Comparison of ENCODE assay signal across 8 mouse cellular contexts in the genomic region with DNA sequence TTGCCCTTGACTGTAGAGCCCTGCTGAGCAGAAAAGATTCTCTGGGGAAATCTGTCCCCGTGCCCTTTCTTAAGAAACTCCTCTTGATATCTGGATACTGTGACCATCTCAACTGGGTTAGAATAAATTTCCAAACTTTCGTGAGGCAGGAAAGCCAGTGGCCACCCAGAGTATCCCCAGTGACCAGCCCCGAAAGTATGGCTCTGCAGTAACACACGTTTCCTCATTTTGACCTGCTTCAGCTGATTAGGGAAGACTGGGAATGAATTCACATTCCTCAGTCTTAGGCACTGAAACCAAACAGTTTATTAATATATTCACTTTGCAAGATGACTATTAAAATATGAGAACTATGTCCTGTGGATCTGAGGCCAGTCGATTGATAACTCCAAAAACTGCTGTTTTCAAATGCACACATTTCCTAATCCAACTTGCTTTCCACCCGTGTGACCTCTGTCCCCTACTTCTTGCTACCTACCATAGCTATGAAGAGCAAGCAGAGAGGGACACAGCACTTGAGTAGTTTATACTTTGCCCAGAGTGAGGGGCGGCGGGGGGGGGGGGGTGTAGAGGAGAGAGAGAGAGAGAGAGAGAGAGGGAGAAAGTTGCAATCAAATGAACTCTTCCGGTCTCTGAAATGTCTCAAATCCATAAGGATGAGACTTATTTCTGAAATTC. TPM values are rescaled to one million over a fixed set of nuclear protein-coding genes. Genes with fewer than 3 reads are reported as not detected.
DNase-seq lines count a peak whose midpoint lies in the region; ATAC-seq and TF ChIP-seq lines count a peak whose summit lies in the region.

No protein-coding gene starts in this region.

- H3K9me3 ChIP-seq in heart, postnatal 0 days (replicated peaks; ENCODE audit: control insufficient read depth, low read length): no peaks in the 10 kb centered on the region
- H3K9me3 ChIP-seq in liver, postnatal 0 days (ENCODE audit: low read length): no peaks in the 10 kb centered on the region
- H3K9me3 ChIP-seq in stomach, embryonic 14.5 days (ENCODE audit: control insufficient read depth, low read depth, low read length): no peaks in the 10 kb centered on the region

- peaks cover 2% of the 10 kb centered on the region; the same call in 1 of the 2 replicates for H3K4me1 ChIP-seq in heart, postnatal 0 days (ENCODE audit: control insufficient read depth, insufficient read depth)
- no peaks in the 10 kb centered on the region; the same call in none of the 2 replicates for H3K4me1 ChIP-seq in liver, postnatal 0 days (ENCODE audit: insufficient read depth)
- peaks cover 5% of the 10 kb centered on the region; the same call in 1 of the 2 replicates for H3K4me1 ChIP-seq in stomach, embryonic 14.5 days (ENCODE audit: control insufficient read depth, insufficient read depth, low read length)

- H3K9ac ChIP-seq in heart, postnatal 0 days (replicated peaks; ENCODE audit: low read depth, low read length): peak overlapping the region; percentile 62
- peak overlapping the region; percentile 73; the same call in 1 of the 2 replicates for H3K9ac ChIP-seq in liver, postnatal 0 days (replicated peaks)
- H3K9ac ChIP-seq in stomach, embryonic 14.5 days (replicated peaks; ENCODE audit: low read depth, low read length): peak overlapping the region; percentile 69; the same call in 1 of the 2 replicates

- peaks cover 11% of the 10 kb centered on the region; the same call in 1 of the 2 replicates for H3K27me3 ChIP-seq in heart, postnatal 0 days (ENCODE audit: control insufficient read depth, insufficient read depth, low read length)
- H3K27me3 ChIP-seq in liver, postnatal 0 days (ENCODE audit: insufficient read depth, low read length): peaks cover 10% of the 10 kb centered on the region; the same call in 1 of the 2 replicates
- no peaks in the 10 kb centered on the region for H3K27me3 ChIP-seq in stomach, embryonic 14.5 days (ENCODE audit: control insufficient read depth, insufficient read depth, low read length)

- ATAC-seq in CD4-positive, CD25-positive, alpha-beta regulatory T cell, adult 4 months: peak; percentile 20
- no peak for ATAC-seq in heart, postnatal 0 days (ENCODE audit: insufficient read depth, low read depth)
- peak; percentile 28; the same call in 1 of the 2 replicates for ATAC-seq in liver, postnatal 0 days
- ATAC-seq in stomach, embryonic 14.5 days (ENCODE audit: insufficient number of reproducible peaks, insufficient read depth, low FRiP score, low read depth): no peak

- peak overlapping the region; percentile 99 for H3K4me2 ChIP-seq in heart, postnatal 0 days (ENCODE audit: low read depth, low read length)
- H3K4me2 ChIP-seq in liver, postnatal 0 days (ENCODE audit: low read depth, low read length): peak overlapping the region; percentile 91
- peak overlapping the region; percentile 96 for H3K4me2 ChIP-seq in stomach, embryonic 14.5 days (replicated peaks; ENCODE audit: low read depth, low read length)

- H3K27ac ChIP-seq in heart, postnatal 0 days (ENCODE audit: low read depth): peak overlapping the region; percentile 55
- peak overlapping the region; percentile 90 for H3K27ac ChIP-seq in liver, postnatal 0 days (ENCODE audit: low read depth)
- H3K27ac ChIP-seq in stomach, embryonic 14.5 days (ENCODE audit: low read length): peak overlapping the region; percentile 77; the same call in 1 of the 2 replicates

- no peak for TF ChIP-seq CTCF in heart, postnatal 0 days (IDR thresholded peaks at IDR 0.05; ENCODE audit: low read depth)
- no peak for TF ChIP-seq CTCF in liver, postnatal 0 days (IDR thresholded peaks at IDR 0.05; ENCODE audit: low read depth)

- no peak for TF ChIP-seq EP300 in heart, postnatal 0 days (IDR thresholded peaks at IDR 0.05; ENCODE audit: low read depth)
- no peak for TF ChIP-seq EP300 in liver, postnatal 0 days (IDR thresholded peaks at IDR 0.05; ENCODE audit: low read depth)

- no peaks in the 10 kb centered on the region for H3K36me3 ChIP-seq in heart, postnatal 0 days (replicated peaks; ENCODE audit: control insufficient read depth, insufficient read depth, low read length)
- H3K36me3 ChIP-seq in liver, postnatal 0 days (replicated peaks; ENCODE audit: insufficient read depth, low read length): no peaks in the 10 kb centered on the region
- no peaks in the 10 kb centered on the region for H3K36me3 ChIP-seq in stomach, embryonic 14.5 days (ENCODE audit: control insufficient read depth, insufficient read depth, low read length)

- H3K4me3 ChIP-seq in heart, postnatal 0 days (ENCODE audit: low read depth, low read length): peak overlapping the region; percentile 87
- peak overlapping the region; percentile 76 for H3K4me3 ChIP-seq in liver, postnatal 0 days (ENCODE audit: low read depth, low read length)
- peak overlapping the region; percentile 77 for H3K4me3 ChIP-seq in stomach, embryonic 14.5 days (ENCODE audit: low read depth, low read length)

- WGBS in heart, postnatal 0 days: 28% methylated on average over 8 of the region's 9 CpGs
- 22% methylated on average over 8 of the region's 9 CpGs for WGBS in liver, postnatal 0 days (ENCODE audit: insufficient replicate concordance)
- 14% methylated on average over 7 of the region's 9 CpGs for WGBS in stomach, embryonic 14.5 days

- DNase-seq in Muller cell, postnatal 12 days (ENCODE audit: inconsistent ontology term): peak; percentile 51
- DNase-seq in heart, postnatal 0 days (ENCODE audit: low spot score): no peak
- DNase-seq in liver, postnatal 0 days: no peak
- DNase-seq in frontal cortex, postnatal 25 days (ENCODE audit: low spot score in 2 of 2): no peak
- DNase-seq in spleen, postnatal 36 days (ENCODE audit: low spot score in 2 of 2): no peak
- DNase-seq in layer of hippocampus, adult 11-12 months (ENCODE audit: low spot score): no peak

RNA-seq across cellular contexts. Expression of gene Sox5, which starts 1.0 kb away (rescaled TPM):
- polyA plus RNA-seq in CD4-positive, CD25-positive, alpha-beta regulatory T cell, adult 4 months (2017; shearing (Covaris generic)): under 1 TPM; 0.07 to 0.08 TPM
- 1.6 and 2.1 TPM in 2 replicates for total RNA-seq in heart, postnatal 0 days (2014; rRNA removed; ENCODE audit: low replicate concordance)
- polyA plus RNA-seq in heart, postnatal 0 days (2015; fragmentation: Nextera tagmentation; extraction: Ambion mirVana): 3.2 and 3.7 TPM in 2 replicates
- polyA plus RNA-seq in liver, postnatal 0 days (2015; fragmentation: Nextera tagmentation; extraction: Ambion mirVana): 5.0 and 7.5 TPM in 2 replicates
- 30.3 and 33.8 TPM in 2 replicates for polyA plus RNA-seq in stomach, embryonic 14.5 days (2014; fragmentation: Nextera tagmentation; extraction: Ambion mirVana)

Comparison
In these comparisons a context has a peak if more than half of its experiments do, and no peak if none do; other contexts are left out.
1. ATAC-seq: peak in CD4-positive, CD25-positive, alpha-beta regulatory T cell, adult 4 months (single experiment) and liver, postnatal 0 days (single experiment); none in heart, postnatal 0 days (single experiment) and stomach, embryonic 14.5 days (single experiment).
2. Peak in every context shown above with its lines, with median percentiles within 50 percentile points of each other: H3K27ac ChIP-seq, H3K4me2 ChIP-seq, H3K4me3 ChIP-seq and H3K9ac ChIP-seq.